Mouse (Mus musculus) kidney, adult 9 months (tissue): ENCODE results near the gene Cebpb.
A peak's percentile ranks its signal among the peaks of the same experiment; 100 is the strongest.

Experiments used
- DNase-seq: peaks from one replicate; pipeline ENCODE4 v3.0.0; 2022

The Cebpb gene

DNA sequence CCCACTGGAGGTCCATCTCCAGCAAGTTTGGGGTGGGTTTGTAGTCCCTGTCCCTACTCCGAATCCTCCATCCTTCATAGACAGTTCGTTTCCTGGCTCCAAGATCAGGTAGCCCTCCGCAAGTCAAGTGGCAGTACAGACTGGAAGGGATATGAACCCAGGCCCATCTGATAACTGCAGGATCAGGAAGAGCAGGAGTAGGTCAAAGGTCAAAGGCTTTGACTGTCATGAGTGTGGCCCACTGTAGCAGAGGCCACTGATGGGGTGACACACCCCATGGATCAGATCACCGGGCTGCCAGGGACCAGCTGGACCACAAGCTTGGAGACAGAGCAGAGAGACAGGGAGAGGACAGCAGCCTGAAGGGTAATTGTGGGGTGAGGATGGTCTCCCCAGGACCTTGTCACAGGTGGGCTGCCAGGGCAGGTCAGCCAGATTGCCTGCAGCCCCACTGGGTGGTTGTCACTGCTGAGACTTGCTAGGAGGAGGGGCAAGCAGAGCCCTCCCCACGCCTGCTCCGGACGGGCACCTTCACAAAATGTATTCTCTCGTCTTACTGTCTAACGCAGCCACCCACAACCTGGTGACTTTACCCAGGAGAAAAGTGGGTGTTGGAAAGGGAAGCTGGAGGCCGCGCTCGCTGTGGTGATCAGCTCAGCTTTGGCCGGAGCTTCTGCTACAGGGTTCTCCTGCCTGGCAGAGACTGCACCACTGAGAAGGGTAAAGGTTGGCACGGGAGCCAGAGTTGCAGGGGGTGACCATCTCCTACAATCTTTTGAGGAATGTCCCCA, 3.4 kb downstream of the Cebpb start:
- DNase-seq: no peak

DNA sequence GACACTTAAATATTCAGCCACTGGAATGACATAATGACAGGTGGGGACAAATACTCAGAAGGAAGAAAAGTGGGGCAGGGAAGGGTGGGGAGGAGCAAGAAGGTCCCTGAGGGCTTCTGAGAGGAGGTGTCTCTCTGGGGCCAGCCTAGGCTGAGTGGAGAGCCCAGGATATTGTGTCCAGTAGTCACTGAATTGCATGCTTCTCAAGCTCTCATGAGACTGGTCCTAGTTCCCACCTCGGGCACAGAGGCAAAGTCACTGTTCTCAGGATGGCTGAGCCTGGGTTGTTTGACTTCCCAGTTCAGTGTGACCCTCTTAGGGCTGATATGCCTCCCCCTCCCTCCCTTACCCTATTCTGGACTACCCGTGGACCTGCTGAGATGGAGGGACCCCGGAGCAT, 4.1 kb downstream of the Cebpb start:
- no peak for DNase-seq

DNA sequence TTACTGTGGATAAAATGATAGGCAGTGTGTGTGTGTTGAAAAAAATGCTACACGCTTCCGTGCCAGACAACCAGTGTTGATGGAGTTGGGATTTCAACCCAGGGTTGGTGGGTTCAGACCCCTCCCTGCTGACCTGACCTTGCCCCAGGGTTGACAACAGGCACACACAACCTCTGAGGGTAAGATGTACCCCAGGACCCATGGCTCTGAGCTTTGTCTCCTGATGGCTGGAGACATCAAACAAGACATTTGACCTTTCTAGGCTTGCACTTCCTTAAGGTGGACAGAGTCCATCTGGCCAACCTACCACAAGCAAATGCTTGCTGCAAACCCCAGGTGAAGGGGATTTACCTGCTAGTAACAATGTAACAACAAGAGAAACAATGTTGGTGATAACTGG, 4.8 kb downstream of the Cebpb start:
- DNase-seq: no peak

DNA sequence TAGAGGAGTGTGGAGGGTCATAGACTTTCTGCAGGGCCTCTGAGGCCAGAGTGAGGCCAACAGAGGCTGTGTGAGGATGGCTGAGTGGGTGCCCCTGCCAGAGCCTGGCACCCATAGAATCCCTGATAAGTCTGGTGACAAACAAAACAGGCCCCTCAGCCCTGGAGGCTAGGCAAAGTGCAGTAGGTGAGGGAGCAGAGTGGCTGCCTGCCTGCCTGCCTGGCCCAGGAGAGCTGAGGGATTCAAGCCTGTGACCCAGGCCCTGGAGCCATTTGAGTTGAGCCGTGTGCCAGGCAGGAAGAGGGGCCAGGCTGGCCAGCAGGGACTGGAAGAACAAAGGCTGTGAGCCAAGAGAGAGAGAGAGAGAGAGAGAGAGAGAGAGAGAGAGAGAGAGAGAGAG, 5.5 kb downstream of the Cebpb start:
- DNase-seq: no peak

DNA sequence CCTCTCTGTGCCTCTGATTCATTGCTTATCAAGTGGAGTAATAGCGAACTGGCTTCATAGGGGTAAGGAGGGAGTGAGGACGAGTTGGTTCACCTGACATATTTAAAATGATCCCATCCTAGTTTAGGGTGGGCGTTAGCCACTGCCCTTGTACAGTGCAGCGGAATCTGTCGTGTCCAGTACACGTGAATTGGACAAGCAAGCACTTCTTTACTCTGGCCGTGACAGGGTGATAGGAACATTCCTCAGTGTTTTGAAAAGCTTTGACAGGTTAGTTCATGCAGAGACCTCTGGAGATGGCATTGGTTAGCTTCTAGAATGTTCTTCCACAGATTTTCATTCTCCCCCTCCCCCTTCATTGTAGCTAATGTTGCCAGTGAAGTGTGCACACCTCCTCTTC, 6.2 kb downstream of the Cebpb start:
- DNase-seq: no peak

DNA sequence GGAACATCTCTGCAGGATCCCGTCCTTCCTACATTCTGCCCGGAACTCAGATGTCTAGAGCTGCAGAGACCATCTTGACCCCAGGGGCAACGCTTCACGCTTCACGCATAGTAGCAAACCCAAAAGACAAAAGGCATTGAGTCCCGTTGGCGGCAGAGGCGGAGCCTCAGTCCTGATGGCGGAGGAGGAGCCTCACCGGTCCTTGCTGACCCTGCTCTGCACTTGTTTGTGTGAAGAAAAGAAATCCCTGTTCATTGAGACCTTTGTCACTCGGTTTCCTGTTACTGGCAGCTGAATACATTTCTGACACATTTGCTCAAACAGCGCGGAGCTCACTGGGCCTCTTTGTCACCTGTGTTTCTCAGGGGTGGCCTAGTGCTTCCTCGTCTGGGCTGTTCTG, 6.8 kb downstream of the Cebpb start:
- DNase-seq: no peak

DNA sequence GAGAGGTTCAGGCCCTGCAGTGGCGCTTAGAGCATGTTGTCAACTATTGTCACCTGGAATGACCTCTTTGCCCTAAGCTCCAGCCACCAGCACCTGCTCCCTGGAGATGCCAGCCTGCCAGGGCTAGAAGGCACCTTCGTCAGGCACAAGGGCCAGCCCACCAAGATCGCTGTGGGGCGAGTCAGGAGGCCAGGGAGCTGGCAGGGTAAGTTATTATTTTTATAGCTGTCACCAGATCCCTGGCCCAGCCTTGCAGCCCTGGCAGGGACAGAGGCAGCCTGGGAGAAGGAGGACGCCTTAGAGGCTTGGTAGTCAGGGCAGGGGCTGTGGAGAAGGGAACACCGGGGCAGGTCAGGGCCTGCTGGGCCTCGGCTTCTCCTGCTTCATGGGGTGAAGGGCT, 7.4 kb downstream of the Cebpb start:
- no peak for DNase-seq

DNA sequence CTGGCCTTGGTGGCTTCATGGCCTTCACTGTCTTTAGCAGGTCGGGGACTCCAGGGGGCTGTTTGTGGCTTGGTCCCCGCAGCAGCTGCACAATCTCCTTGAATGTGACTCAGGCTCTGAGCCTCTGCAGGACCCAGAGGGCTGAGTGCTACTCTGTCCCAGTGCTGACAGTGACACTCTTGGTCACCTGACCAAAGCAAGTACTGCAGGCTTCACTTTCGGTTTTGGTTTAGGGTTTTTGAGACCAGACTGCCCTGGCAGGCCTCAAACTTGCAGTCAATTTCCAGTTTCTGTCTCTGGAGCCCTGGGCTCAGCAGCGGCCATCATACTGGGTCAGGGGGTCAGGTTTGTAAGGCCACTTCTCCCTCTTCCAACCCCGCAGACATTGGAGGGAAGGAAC, 9.2 kb downstream of the Cebpb start:
- DNase-seq: peak; percentile 76

DNA sequence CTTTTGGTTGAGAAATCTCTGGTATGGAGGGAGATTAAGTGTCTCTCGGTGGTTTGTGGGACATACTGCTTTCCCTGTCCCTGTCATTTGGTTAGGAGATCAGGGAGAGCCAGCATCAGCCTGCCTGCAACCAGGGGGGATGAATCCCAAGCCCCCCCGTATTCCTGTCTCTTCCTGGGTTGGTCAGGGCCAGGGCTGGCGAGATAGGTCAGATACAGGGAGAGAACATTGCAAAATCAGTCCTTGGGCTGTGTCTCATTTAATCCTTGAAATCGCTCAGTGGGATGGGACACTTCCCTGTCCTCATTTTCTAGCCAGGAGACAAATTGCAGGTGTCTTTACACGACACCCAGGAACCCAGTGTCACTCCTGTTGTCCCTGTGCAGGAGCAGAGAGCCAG, 11.3 kb downstream of the Cebpb start:
- DNase-seq: no peak

DNA sequence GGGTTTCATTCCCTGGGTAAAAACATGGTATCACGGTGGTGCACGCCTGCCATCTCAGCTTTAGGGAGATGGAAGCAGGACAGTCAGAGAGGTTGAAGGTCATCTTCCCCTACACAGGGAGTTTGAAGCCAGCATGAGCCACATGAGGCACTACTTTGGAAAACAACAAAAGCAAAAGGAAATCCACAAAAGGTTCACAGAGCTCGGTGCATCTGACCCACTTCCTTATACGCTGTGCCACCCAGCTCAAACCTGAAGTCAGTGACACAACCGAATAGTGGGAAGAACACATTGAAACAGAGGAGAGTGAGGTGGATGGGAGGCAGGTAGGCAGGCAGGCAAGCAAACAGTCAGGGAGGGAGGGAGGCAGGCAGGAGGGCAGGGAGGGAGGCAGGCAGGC, 12.8 kb downstream of the Cebpb start:
- DNase-seq: no peak

DNA sequence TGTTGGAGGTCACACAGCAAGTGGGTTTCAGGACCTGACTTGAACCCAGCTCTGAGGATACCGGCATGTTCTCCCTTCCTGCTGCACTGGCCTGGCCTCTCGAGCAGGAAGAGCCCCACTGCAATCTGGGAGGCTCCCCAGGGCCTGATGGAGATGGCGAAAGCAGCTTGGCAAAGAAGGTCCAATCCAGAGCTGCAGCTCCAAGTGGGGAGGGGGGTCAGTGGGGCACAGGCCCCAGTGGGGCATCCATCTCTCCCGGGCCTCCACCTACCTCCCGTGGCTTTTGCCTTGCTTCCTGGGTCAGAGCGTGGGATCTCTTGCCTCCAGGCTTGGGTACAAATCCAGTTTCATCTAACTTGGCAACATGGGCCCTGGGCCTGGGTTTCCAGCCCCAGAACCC, 13.4 kb downstream of the Cebpb start:
- no peak for DNase-seq

DNA sequence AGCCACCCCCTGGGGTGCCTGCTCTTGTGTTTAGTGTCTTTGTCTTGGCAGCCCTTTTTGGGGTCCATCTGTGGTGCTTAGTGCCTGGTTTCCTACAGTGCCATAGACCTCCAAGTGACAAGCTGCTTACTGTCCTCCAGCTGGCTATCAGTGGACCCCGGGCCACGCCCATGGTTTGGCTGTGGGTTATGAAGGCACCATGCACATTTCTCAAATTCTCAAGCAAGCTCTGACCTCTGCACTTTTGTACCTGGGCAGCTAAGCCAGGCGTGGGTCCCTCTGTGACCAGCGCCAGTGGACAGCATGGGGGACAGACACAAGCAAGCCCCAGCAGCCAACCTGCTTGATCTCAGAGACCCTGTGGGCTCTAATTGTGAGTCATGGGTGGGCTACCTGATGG, 15.7 kb downstream of the Cebpb start:
- peak; percentile 33 for DNase-seq

DNA sequence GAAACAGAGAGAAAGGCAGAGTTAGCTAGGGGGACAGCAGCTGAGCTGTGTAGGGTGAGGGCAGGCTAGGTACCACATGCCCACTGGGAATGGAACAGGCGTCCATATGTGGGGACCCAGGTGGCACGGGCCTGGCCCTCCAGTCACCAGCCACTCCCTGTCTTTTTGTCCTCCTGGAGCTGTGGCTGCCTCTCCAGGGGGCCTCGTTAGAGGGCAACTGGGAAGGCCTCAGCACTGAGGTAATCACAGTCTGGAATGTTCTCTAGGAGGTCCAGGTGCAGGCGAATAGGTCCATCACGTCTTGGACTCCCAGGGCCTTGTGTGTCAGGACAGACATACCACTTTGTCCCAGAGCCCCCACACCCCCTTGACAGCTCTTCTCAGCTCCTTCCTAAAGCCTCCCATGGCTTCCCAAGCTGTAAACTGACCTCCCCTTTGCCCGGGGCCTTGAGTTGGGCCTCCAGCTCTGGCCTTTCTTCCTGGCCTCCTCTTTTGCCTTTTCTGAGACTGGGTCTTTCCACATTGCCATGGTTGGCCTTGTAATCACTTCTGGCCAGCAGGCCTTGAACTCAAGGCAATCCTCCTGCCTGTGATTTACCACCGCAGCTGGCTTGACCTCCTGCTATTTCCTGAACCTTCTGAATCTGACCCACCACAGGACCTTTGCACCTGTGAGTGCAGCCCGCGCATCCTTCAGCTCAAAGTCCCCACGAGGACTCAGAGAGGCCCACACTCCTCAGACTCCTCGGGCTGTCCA, 17.6 kb downstream of the Cebpb start:
- no peak for DNase-seq

DNA sequence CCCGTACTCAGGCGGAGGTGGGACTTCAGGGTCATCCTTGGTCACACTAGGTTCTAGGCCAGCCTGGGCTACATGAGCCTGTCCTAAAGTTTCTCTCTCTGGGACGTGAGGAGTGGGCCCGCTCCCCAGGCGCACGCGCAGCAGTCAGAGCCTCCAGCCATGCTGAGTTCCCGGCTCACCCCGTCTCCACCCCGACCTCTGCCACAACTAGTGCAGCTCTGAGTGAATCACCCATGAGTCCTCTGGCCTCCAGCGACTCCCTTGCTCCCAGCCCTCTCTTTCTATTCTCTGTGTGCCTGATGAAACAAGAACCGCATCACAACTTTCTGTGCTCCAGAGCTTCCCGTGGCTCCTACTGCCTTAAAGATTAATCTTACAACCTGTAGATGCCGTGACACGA, 19.7 kb downstream of the Cebpb start:
- no peak for DNase-seq

DNA sequence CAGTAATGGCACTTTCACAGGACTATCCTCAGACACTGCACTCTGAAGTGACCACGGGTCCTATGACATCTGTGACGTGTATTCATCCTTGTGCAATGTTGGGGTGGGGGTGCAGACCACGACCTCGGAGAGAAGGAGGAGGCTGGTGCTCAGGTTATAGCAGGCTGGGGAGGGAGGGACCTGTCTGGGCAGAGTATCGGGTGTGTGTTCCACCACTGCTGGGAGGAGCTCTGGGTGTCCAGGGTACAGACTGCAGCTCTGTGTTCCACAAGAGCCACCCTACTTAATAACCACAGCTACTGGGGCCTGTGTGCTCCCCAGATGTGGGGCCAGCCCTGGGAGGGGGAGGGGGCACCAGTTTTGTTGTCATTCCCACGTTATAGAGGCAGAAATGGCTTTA, 21.3 kb downstream of the Cebpb start:
- no peak for DNase-seq

DNA sequence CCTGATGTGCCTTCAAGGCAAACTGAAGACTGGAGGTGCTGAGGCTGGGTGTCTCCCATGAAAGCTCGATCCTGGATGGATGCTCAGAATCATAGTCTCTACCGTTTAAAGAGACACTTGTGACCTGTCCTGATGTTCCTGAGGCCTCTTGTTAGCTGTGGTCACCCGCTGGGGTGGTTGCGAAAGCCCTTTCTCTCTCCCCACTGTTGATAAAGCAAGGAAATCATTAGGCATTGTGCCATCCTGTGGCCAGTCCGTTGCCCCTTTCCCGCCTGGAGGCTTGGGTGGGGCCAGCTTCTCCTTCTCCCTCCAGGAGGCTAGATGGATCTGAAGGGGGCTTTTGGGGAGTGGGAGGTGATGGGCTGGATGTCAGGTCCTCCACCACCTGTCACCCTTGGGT, 21.9 kb downstream of the Cebpb start:
- no peak for DNase-seq

DNA sequence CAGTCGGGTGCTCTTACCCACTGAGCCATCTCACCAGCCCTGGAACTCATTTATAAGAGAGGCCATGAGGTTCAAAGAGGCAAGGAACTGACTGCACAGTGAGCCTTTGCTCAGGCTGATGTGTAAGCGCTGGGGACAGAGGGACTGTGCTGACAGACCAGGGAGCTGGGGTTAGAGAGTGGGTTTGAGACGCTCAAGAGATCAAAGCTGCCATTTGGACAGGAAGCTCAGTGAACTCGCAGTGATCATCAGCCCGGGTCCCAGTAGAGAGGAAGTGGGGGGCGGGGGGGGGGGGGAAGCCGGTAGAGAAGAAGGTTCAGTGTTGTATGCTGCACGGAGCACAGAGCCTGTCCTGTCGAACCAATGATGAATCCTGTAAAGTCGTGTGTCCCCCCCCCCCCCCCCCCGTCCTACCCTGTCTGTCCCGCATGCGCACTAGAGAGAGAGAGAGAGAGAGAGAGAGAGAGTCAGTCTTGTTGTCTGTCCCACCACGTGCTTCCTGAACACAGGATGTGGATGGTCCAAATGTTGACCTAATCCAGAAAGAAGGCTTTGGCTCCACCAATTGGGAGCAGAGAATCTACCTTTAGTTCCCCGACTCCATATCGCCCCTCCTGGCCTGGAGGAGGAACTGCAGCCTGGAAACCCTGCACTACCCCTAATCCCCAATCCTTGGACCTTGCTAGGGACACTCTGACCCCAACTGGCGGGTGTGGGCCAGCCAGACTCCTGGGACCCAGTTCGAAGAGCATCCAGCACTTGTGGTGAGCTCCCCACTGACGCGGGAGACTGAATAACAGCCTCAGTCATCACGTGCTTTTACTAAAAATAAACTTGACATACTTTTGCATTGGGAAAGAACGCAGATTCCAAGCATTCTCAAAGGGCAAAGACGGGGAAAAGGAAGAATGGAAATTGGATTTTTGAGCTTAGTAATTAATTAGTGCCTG, 24.4 kb downstream of the Cebpb start:
- peak; percentile 83 for DNase-seq

DNA sequence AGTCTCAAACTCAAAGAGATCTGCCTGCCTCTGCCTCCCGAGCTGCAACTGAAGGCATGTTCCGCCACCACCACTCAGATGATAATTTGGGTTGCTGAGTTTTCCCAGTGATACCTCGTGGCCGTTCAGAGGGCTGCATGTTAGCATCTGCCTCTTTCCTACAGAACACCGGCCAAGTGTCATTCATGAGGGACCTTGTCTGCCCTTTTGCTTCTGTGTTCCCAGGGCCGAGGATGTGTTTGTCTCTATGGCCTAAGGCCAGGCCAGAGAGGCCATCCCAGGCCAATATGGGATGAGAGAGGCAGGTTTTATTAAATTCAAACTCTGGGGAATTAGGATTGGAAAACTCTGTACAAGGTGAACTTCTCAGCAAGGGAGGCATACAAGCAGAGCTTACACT, 25.6 kb downstream of the Cebpb start:
- no peak for DNase-seq

DNA sequence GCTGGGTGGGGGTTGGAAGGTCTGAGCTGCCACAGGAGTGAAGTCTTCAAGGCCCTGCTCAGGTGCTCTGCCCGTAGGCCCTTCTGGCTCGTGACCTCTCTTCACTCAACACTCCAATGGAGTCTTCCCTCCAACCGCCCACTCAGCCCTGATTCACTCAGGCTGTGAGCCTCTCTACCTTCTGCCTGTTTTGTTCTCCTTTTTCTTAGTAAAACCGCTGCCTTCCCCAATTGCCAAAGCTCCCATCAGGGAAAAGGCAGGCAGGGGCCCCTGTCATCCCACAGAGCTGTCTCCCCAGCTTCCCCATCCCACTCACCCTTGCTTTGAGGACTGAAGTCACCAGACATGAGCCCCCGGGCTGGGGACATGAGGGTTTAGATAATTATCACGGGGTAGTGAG, 26.3 kb downstream of the Cebpb start:
- no peak for DNase-seq

DNA sequence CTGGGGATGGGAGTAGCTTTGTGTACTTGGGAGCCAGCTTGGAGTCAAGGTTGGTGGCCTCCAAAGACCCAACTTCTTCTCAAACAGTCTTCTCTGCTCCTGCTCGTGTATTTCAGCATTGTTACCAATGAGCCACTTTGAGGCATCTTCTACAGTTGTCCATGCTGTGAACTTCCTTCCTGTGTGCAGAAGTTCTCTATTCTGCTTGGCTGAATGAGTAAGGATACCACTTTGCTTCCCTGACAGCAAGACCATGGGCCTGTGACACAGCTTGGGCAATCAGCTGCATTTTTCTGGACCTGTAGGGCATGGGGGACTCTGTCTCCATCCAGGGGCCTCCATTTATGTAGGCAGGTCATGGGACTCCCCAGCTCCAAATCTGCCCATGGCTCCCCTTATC, 28.5 kb downstream of the Cebpb start:
- no peak for DNase-seq

DNA sequence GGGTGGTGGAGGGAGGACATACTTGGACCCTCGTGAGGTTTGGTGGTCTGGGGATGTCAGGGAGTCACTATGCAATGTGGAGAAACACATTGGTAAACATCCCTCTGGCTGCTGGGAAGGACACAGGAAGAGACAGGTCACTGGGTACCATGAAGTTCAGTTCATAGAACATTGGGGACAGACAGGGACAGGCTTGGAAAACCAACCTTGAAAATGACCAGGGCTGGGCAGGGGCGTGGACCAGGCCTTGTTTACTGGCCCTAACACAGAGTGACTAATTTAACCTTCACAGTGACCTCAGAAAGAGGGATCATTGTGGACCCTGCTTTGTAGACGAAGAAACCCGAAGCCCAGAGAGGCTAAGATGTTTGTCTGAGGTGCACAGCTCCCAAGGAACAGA, 30.8 kb downstream of the Cebpb start:
- no peak for DNase-seq

DNA sequence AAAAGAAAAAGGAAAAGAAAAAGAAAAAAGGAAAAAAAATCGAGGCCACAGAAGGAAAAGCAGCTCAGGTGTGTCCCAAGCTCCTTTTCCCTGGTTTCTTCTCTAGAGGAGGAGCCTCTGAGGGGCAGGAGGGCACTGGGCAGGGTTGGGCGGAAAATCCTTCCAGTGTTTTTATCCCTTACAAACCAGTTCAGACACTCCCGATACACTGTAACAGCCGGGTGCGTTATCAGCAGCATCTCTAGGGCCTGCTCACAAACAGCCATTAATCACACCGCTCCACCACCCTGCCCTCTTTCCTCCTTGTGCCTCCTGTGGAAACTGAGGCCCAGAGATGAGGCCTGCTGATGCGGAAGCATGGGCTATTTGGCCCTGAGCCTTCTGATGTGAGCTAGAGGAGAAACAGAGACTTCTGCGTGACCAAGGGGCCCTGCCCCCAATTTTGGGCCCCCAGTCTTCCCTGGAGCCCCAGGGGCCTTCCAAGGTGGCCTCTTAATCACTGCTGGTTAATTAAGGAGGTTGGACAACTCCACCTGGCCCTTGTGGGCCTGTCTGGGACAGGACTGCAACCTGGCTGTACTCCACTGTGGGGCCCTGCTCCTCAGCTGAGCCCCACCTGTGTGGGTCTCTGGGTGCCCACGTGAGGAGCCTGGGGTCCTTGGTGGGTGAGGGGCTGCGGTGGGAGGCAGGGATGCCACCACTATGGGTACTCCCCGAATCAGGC, 32.6 kb downstream of the Cebpb start:
- DNase-seq: no peak

DNA sequence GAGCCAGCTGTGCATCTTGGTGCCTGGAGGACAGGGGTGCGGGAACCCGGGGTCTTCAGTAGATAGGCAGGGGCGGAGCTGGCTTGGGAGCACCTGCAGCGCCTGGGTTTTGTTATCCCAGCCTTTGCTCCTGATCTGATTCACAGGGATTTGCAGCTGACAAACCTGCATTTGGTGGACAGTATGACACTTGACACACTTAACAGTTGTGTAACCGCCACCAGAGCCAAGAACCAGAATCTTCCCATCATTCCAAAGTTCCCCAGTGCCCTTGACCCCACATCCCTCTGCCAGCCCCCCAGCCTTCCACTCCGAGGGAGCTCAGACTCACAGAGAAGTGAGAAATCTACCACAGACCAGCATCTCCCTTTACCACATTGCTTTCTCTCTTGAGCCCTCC, 33.8 kb downstream of the Cebpb start:
- no peak for DNase-seq
